Mouse (Mus musculus): ENCODE measurements around the gene Gpc5. TPM values are rescaled to one million over a fixed set of nuclear protein-coding genes. Genes with fewer than 3 reads are reported as not detected.

Gene Gpc5
- polyA plus RNA-seq, 1 experiment from 2014 or later: 2.0 TPM

GRCm38 (mm10) chr14:115156597-115156996 is 64.6 kb downstream of the Gpc5 start:
- no peak overlapping the region for H3K27ac ChIP-seq
- no peaks in the 10 kb centered on the region for H3K9me3 ChIP-seq
- no peak for ATAC-seq (ENCODE audit: low FRiP score, low read depth)
- no peaks in the 10 kb centered on the region for H3K36me3 ChIP-seq
- H3K4me1 ChIP-seq: no peaks in the 10 kb centered on the region
- H3K4me3 ChIP-seq: no peak overlapping the region
- H3K4me2 ChIP-seq (replicated peaks): no peak overlapping the region
- 75% methylated on average over 4 of the region's 4 CpGs for WGBS
- H3K27me3 ChIP-seq: no peaks in the 10 kb centered on the region
- H3K9ac ChIP-seq: no peak overlapping the region

- ATAC-seq (ENCODE audit: low FRiP score, low read depth): no peak
Observed at GRCm38 (mm10) chr14:115177322-115177836, 85.4 kb downstream of the Gpc5 start.

GRCm38 (mm10) chr14:115179925-115180324 is 87.9 kb downstream of the Gpc5 start:
- Histone ChIP-seq H3K27ac (no peak overlapping the region), H3K4me2 (replicated peaks) (no peak overlapping the region), H3K4me1 (no peaks in the 10 kb centered on the region), H3K9ac (no peak overlapping the region), H3K27me3 (no peaks in the 10 kb centered on the region), H3K9me3 (no peaks in the 10 kb centered on the region), H3K4me3 (no peak overlapping the region), H3K36me3 (no peaks in the 10 kb centered on the region)
- WGBS: 82% methylated on average over 5 of the region's 5 CpGs
- no peak for ATAC-seq (ENCODE audit: low FRiP score, low read depth)

More at GRCm38 (mm10) chr14:115177322-115177836, 85.4 kb downstream of the Gpc5 start:
- Histone ChIP-seq H3K9ac (no peak overlapping the region), H3K36me3 (no peaks in the 10 kb centered on the region), H3K4me3 (no peak overlapping the region), H3K4me1 (no peaks in the 10 kb centered on the region), H3K9me3 (no peaks in the 10 kb centered on the region), H3K27ac (no peak overlapping the region), H3K4me2 (replicated peaks) (no peak overlapping the region), H3K27me3 (no peaks in the 10 kb centered on the region)
- 54% methylated on average over 3 of the region's 3 CpGs for WGBS

- Histone ChIP-seq H3K27ac (no peak overlapping the region), H3K27me3 (no peaks in the 10 kb centered on the region), H3K9me3 (no peaks in the 10 kb centered on the region), H3K4me1 (no peaks in the 10 kb centered on the region), H3K9ac (no peak overlapping the region), H3K36me3 (no peaks in the 10 kb centered on the region), H3K4me3 (no peak overlapping the region), H3K4me2 (replicated peaks) (no peak overlapping the region)
- ATAC-seq (ENCODE audit: low FRiP score, low read depth): no peak
- WGBS: 80% methylated on average over 8 of the region's 8 CpGs
Observed at GRCm38 (mm10) chr14:115188256-115188655, 96.2 kb downstream of the Gpc5 start.

GRCm38 (mm10) chr14:115228075-115228474 is 136.1 kb downstream of the Gpc5 start:
- no peak for ATAC-seq (ENCODE audit: low FRiP score, low read depth)
- WGBS: 80% methylated on average over 5 of the region's 5 CpGs
- no peaks in the 10 kb centered on the region for H3K4me1 ChIP-seq
- no peaks in the 10 kb centered on the region for H3K36me3 ChIP-seq
- H3K27me3 ChIP-seq: no peaks in the 10 kb centered on the region
- no peak overlapping the region for H3K4me2 ChIP-seq (replicated peaks)
- H3K9me3 ChIP-seq: no peaks in the 10 kb centered on the region
- H3K4me3 ChIP-seq: no peak overlapping the region
- H3K27ac ChIP-seq: no peak overlapping the region
- no peak overlapping the region for H3K9ac ChIP-seq

- Histone ChIP-seq H3K36me3 (no peaks in the 10 kb centered on the region), H3K9me3 (no peaks in the 10 kb centered on the region), H3K27me3 (no peaks in the 10 kb centered on the region), H3K9ac (no peak overlapping the region), H3K4me2 (replicated peaks) (no peak overlapping the region), H3K27ac (no peak overlapping the region), H3K4me1 (peaks cover 3% of the 10 kb centered on the region; the same call in 1 of the 2 replicates), H3K4me3 (no peak overlapping the region)
- no peak for ATAC-seq (ENCODE audit: low FRiP score, low read depth)
- WGBS: 31% methylated on average over 4 of the region's 4 CpGs
Observed at GRCm38 (mm10) chr14:115236387-115236786, 144.4 kb downstream of the Gpc5 start.

GRCm38 (mm10) chr14:115240621-115241373 is 148.8 kb downstream of the Gpc5 start:
- 85% methylated on average over 4 of the region's 4 CpGs for WGBS
- no peak for ATAC-seq (ENCODE audit: low FRiP score, low read depth)
- H3K4me3 ChIP-seq: no peak overlapping the region

GRCm38 (mm10) chr14:115250537-115250936 is 158.5 kb downstream of the Gpc5 start:
- WGBS: 94% methylated on average over 6 of the region's 6 CpGs
- peaks cover 3% of the 10 kb centered on the region; the same call in 1 of the 2 replicates for H3K4me1 ChIP-seq
- H3K9ac ChIP-seq: no peak overlapping the region
- no peak for ATAC-seq (ENCODE audit: low FRiP score, low read depth)
- H3K9me3 ChIP-seq: no peaks in the 10 kb centered on the region
- H3K4me2 ChIP-seq (replicated peaks): no peak overlapping the region
- H3K27ac ChIP-seq: no peak overlapping the region
- H3K36me3 ChIP-seq: no peaks in the 10 kb centered on the region
- H3K4me3 ChIP-seq: no peak overlapping the region
- no peaks in the 10 kb centered on the region for H3K27me3 ChIP-seq

More at GRCm38 (mm10) chr14:115240621-115241373, 148.8 kb downstream of the Gpc5 start:
- H3K4me1 ChIP-seq: peaks cover 3% of the 10 kb centered on the region; the same call in 1 of the 2 replicates
- no peak overlapping the region for H3K4me2 ChIP-seq (replicated peaks)
- no peak overlapping the region for H3K27ac ChIP-seq
- no peaks in the 10 kb centered on the region for H3K27me3 ChIP-seq
- no peak overlapping the region for H3K9ac ChIP-seq
- no peaks in the 10 kb centered on the region for H3K9me3 ChIP-seq
- H3K36me3 ChIP-seq: no peaks in the 10 kb centered on the region

GRCm38 (mm10) chr14:115251791-115252190 is 159.8 kb downstream of the Gpc5 start:
- no peak overlapping the region for H3K4me2 ChIP-seq (replicated peaks)
- H3K4me3 ChIP-seq: no peak overlapping the region
- 46% methylated on average over 5 of the region's 5 CpGs for WGBS
- no peaks in the 10 kb centered on the region for H3K36me3 ChIP-seq
- peaks cover 3% of the 10 kb centered on the region; the same call in 1 of the 2 replicates for H3K4me1 ChIP-seq
- H3K27me3 ChIP-seq: no peaks in the 10 kb centered on the region
- H3K27ac ChIP-seq: no peak overlapping the region
- no peak overlapping the region for H3K9ac ChIP-seq
- no peaks in the 10 kb centered on the region for H3K9me3 ChIP-seq
- no peak for ATAC-seq (ENCODE audit: low FRiP score, low read depth)

- peaks cover 3% of the 10 kb centered on the region; the same call in 1 of the 2 replicates for H3K4me1 ChIP-seq
- H3K4me3 ChIP-seq: no peak overlapping the region
- no peaks in the 10 kb centered on the region for H3K9me3 ChIP-seq
- H3K27ac ChIP-seq: no peak overlapping the region
- H3K27me3 ChIP-seq: no peaks in the 10 kb centered on the region
- ATAC-seq (ENCODE audit: low FRiP score, low read depth): no peak
- 89% methylated on average over 3 of the region's 3 CpGs for WGBS
- H3K36me3 ChIP-seq: no peaks in the 10 kb centered on the region
- H3K4me2 ChIP-seq (replicated peaks): no peak overlapping the region
- H3K9ac ChIP-seq: no peak overlapping the region
Observed at GRCm38 (mm10) chr14:115253155-115253554, 161.1 kb downstream of the Gpc5 start.

GRCm38 (mm10) chr14:115253685-115254084 is 161.7 kb downstream of the Gpc5 start:
- H3K36me3 ChIP-seq: no peaks in the 10 kb centered on the region
- peaks cover 3% of the 10 kb centered on the region; the same call in 1 of the 2 replicates for H3K4me1 ChIP-seq
- no peaks in the 10 kb centered on the region for H3K27me3 ChIP-seq
- no peak overlapping the region for H3K9ac ChIP-seq
- H3K27ac ChIP-seq: no peak overlapping the region
- no peak for ATAC-seq (ENCODE audit: low FRiP score, low read depth)
- H3K4me3 ChIP-seq: no peak overlapping the region
- whole genome bisulfite sequencing: 84% methylated on average over 2 of the region's 2 CpGs
- no peak overlapping the region for H3K4me2 ChIP-seq (replicated peaks)
- H3K9me3 ChIP-seq: no peaks in the 10 kb centered on the region

GRCm38 (mm10) chr14:115269703-115270402 is 177.8 kb downstream of the Gpc5 start:
- Histone ChIP-seq H3K9ac (no peak overlapping the region), H3K4me3 (no peak overlapping the region), H3K4me2 (replicated peaks) (no peak overlapping the region), H3K27me3 (no peaks in the 10 kb centered on the region), H3K36me3 (no peaks in the 10 kb centered on the region), H3K9me3 (no peaks in the 10 kb centered on the region), H3K27ac (no peak overlapping the region), H3K4me1 (no peaks in the 10 kb centered on the region)
- ATAC-seq (ENCODE audit: low FRiP score, low read depth): no peak
- WGBS: 86% methylated on average over 6 of the region's 6 CpGs
